Mouse (Mus musculus) gastrocnemius, postnatal 14 days (tissue): ENCODE measurements around the gene Gabarapl2. TPM values are rescaled to one million over a fixed set of nuclear protein-coding genes. Genes with fewer than 3 reads are reported as not detected.
"Not testable (repeated sequence)": the region's sequence is repeated elsewhere in the genome, so short reads cannot be mapped to it uniquely, and the experiment has no call there.

Experiments used
- DNase-seq: peaks from one replicate; pipeline ENCODE4 v3.0.0; 2021; ENCODE audit warnings: mixed read lengths
- intact Hi-C: fragments of 180-260 bp; cut with DNase I; formaldehyde crosslinking; loops from one replicate; pipeline ENCODE4 v1.15.1; 2025; ENCODE audit warnings: low total_unique reads
- total RNA-seq, 2 experiments: library from RNA; stranded (reverse); gene quantifications; 2 replicates each; pipeline ENCODE4 v1.2.3; 2021

Gabarapl2 gene
- total RNA-seq, 2 experiments from 2014 or later = 73.9 to 78.5 TPM

- intact Hi-C loops = no loop called here
- DNase-seq = peak; percentile 88
Observed at GRCm38 (mm10) chr8:111933348-111934076, 7.0 kb upstream of the Gabarapl2 start, which contains the start of gene Tmem231. Gene Tmem231, minus strand, starts transcription at chr8:111933881.

GRCm38 (mm10) chr8:111934201-111934600 is 6.3 kb upstream of the Gabarapl2 start:
- DNase-seq = no peak
- intact Hi-C loops = no loop called here

- DNase-seq = no peak
- intact Hi-C loops = no loop called here
Observed at GRCm38 (mm10) chr8:111937184-111937583, 3.3 kb upstream of the Gabarapl2 start.

- intact Hi-C loops, DNase-seq: not testable (repeated sequence)
Observed at GRCm38 (mm10) chr8:111938076-111938985, 2.2 kb upstream of the Gabarapl2 start.

GRCm38 (mm10) chr8:111939516-111940142 is 874 bp upstream of the Gabarapl2 start:
- intact Hi-C loops = no loop called here

GRCm38 (mm10) chr8:111941101-111941454 is 575 bp downstream of the Gabarapl2 start:
- intact Hi-C loops = no loop called here
- peak; percentile 41 for DNase-seq

More at GRCm38 (mm10) chr8:111939516-111940142, 874 bp upstream of the Gabarapl2 start:
- DNase-seq = peak; percentile 27

GRCm38 (mm10) chr8:111943544-111943943 is 3.0 kb downstream of the Gabarapl2 start:
- intact Hi-C loops = no loop called here
- DNase-seq = no peak

- intact Hi-C loops = no loop called here
Observed at GRCm38 (mm10) chr8:111947144-111947543, 6.6 kb downstream of the Gabarapl2 start.

GRCm38 (mm10) chr8:111947954-111948353 is 7.5 kb downstream of the Gabarapl2 start:
- DNase-seq = no peak
- intact Hi-C loops = no loop called here

More at GRCm38 (mm10) chr8:111947144-111947543, 6.6 kb downstream of the Gabarapl2 start:
- no peak for DNase-seq

- intact Hi-C loops = no loop called here
- DNase-seq = no peak
Observed at GRCm38 (mm10) chr8:111950846-111951245, 10.3 kb downstream of the Gabarapl2 start.

- DNase-seq = no peak
- intact Hi-C loops = no loop called here
Observed at GRCm38 (mm10) chr8:111951317-111951716, 10.8 kb downstream of the Gabarapl2 start.

- no peak for DNase-seq
- intact Hi-C loops = no loop called here
Observed at GRCm38 (mm10) chr8:111951936-111952335, 11.4 kb downstream of the Gabarapl2 start.

- no peak for DNase-seq
Observed at GRCm38 (mm10) chr8:111954844-111955594, 14.5 kb downstream of the Gabarapl2 start.

GRCm38 (mm10) chr8:111955879-111956278 is 15.4 kb downstream of the Gabarapl2 start:
- no peak for DNase-seq
- intact Hi-C loops = no loop called here

More at GRCm38 (mm10) chr8:111954844-111955594, 14.5 kb downstream of the Gabarapl2 start:
- intact Hi-C loops = no loop called here

- intact Hi-C loops = no loop called here
Observed at GRCm38 (mm10) chr8:111957231-111957630, 16.7 kb downstream of the Gabarapl2 start.

GRCm38 (mm10) chr8:111960591-111961321 is 20.3 kb downstream of the Gabarapl2 start:
- no peak for DNase-seq
- intact Hi-C loops = no loop called here

More at GRCm38 (mm10) chr8:111957231-111957630, 16.7 kb downstream of the Gabarapl2 start:
- no peak for DNase-seq

- intact Hi-C loops = no loop called here
- DNase-seq = no peak
Observed at GRCm38 (mm10) chr8:111961330-111961729, 20.8 kb downstream of the Gabarapl2 start.

GRCm38 (mm10) chr8:111962589-111962988 is 22.1 kb downstream of the Gabarapl2 start:
- DNase-seq = no peak
- intact Hi-C loops = no loop called here
